Mouse (Mus musculus) adrenal gland, adult 18-20 months (tissue): ENCODE results near the gene Tigit. TPM values are rescaled to one million over a fixed set of nuclear protein-coding genes. Genes with fewer than 3 reads are reported as not detected.

Experiments
- DNase-seq, 2 experiments: peaks; one replicate each; pipeline ENCODE4 v3.0.0; 2021 to 2022; ENCODE audit warnings: low spot score in 2 of 2
- microRNA-seq, 2 experiments: library from miRNA; unstranded; fragments of <30 nt; microRNA quantifications; one replicate each; pipeline ENCODE4 v1.2.0; 2021; ENCODE audit warnings: borderline number of aligned reads in 2 of 2
- total RNA-seq, 2 experiments: library from RNA; stranded (reverse); gene quantifications; 1 replicate in 1 of 2; 2 replicates in 1 of 2; pipeline ENCODE4 v1.2.3; 2021

Tigit gene
- total RNA-seq, 2 experiments from 2014 or later: 0.45 TPM; not detected in 1

GRCm38 (mm10) chr16:43623315-43624000 lies 40.5 kb downstream of the Tigit start:
- no peak for DNase-seq

- DNase-seq: no peak
Observed at GRCm38 (mm10) chr16:43620359-43620758, 43.6 kb downstream of the Tigit start.

- DNase-seq: no peak
Observed at GRCm38 (mm10) chr16:43619277-43619676, 44.7 kb downstream of the Tigit start.

GRCm38 (mm10) chr16:43618286-43618685 lies 45.7 kb downstream of the Tigit start:
- DNase-seq: no peak

- no peak for DNase-seq
Observed at GRCm38 (mm10) chr16:43617346-43617745, 46.6 kb downstream of the Tigit start.

- no peak for DNase-seq
Observed at GRCm38 (mm10) chr16:43616348-43616747, 47.6 kb downstream of the Tigit start.

- DNase-seq: no peak
Observed at GRCm38 (mm10) chr16:43610375-43610774, 53.6 kb downstream of the Tigit start.

GRCm38 (mm10) chr16:43608066-43608465 lies 55.9 kb downstream of the Tigit start:
- DNase-seq: no peak

- no peak for DNase-seq
Observed at GRCm38 (mm10) chr16:43607086-43607485, 56.9 kb downstream of the Tigit start.

- no peak for DNase-seq
Observed at GRCm38 (mm10) chr16:43604399-43605013, 59.4 kb downstream of the Tigit start.

GRCm38 (mm10) chr16:43603591-43604141 lies 60.3 kb downstream of the Tigit start:
- DNase-seq: no peak

GRCm38 (mm10) chr16:43602573-43602972 lies 61.4 kb downstream of the Tigit start:
- no peak for DNase-seq

GRCm38 (mm10) chr16:43599707-43600106 lies 64.2 kb downstream of the Tigit start:
- no peak for DNase-seq

Small RNAs within 50 kb of the gene (microRNA-seq; reads per million reads assigned to microRNA genes)
- gene Mir568: 0 reads per million in 2 experiments

Other genes with a start within 250 kb of the Tigit start
- not detected for gene Drd3, start 89.9 kb upstream of the Tigit start, total RNA-seq
- 1 to 10 TPM; 5.3 to 5.5 TPM for gene Ccdc191, start 225.7 kb upstream of the Tigit start, total RNA-seq